Mouse (Mus musculus) CD4-positive, CD25-positive, alpha-beta regulatory T cell, adult 4 months (primary cell): ENCODE results near the gene Unc13c. TPM values are rescaled to one million over a fixed set of nuclear protein-coding genes. Genes with fewer than 3 reads are reported as not detected.

Experiments used
- ATAC-seq: one replicate; pipeline ENCODE4 v1.8.0; 2017
- polyA plus RNA-seq, 2 experiments: library from polyadenylated mRNA; unstranded; fragments of 100-300 nt; shearing (Covaris generic); gene quantifications; one replicate each; pipeline ENCODE4 v1.2.1; 2017

Gene Unc13c
- polyA plus RNA-seq, 2 experiments from 2014 or later: not detected

DNA sequence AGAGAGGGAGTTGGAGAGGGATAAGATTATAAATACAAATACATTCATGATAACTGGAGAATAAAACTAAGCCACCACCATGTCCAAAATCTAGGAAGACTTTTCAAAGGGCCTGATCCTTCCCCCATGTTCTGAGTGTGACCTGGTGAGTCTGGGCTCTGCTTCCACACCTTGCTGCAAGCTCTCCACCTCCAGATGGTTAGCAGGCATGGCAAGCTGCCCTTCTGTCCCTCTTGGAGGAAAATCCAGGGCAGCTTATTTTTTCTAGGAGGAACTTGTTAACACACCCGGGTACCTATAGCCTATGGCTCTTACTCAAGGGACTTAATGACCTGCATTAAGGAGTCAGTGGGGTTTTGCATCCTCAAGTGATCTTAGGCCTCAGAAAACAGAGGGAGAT, 364.8 kb downstream of the Unc13c start:
- no peak for ATAC-seq

DNA sequence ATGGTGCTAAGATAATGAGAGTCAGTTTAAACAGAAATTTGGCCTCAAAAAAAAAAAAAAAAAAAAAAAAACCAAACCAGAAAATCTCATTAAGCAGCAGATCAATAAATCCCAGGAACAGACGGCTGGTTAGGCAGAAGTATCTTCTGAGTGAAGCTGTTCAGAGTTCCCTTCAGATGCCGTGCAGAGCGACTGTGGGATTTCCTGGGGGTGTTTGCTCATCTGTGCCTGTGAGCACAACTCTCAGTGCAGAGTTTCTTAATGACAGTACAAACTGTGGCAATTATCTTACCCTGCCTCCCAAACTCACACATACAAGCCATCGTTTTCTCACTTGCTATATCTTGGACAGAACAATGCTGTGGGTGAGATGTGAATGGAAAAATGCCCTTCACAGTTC, 403.2 kb downstream of the Unc13c start:
- ATAC-seq: no peak

DNA sequence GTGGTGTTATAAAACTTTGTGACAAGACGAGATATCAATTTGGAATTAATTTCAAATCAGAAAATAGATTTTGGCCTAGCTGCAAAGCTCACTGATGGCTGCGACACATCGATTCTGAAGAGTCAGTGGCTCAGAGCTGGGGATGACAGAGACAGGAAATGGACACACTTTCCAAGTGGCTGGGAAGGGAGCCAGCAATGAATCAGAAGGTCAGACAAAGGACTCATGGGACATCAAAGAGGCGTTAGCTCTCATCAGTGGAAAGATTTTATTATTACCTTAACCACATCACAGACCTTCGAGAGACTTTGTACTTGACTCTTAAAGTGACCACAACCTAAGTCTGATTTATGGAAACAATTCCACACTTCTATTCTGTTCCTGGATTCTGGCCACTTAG, 408.7 kb downstream of the Unc13c start:
- ATAC-seq: no peak

DNA sequence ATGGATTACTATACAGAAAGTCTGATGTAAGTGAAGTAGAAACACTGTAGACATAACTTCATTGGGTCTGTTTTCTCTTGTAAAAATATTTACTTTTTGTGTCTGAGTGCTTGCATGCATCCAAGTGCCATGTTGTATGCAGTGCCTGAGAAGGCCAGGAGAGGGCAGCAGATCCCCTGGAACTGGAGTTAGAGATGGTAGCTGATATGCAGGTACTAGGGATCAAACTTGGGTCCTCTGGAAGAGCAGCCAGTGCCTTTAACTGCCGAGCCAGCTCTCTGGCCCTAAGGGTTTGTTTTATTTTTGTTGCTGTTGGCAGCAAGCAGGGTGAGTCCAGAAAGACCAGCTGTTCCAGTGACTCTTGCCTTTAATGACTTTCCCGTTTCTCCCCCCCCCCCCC, 411.0 kb downstream of the Unc13c start:
- ATAC-seq: no peak

DNA sequence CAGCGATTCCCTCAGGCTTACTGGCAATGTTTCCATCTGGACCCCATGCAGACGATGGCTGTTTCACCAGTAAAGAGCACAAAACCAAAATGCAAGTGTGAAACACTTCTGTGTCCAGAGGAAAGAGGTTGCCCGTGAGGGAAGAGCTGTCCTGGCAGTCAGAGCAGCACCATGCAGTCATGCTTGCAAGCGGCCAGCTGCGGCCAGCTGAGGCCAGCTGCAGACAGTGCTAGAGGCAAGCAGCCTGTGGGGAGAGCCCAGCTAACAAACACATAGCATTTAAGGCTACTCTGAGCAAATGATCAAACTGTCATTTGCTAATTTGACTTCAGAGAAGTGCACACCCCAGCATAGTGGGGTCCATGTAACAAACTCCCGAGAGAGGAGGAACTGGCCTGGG, 413.4 kb downstream of the Unc13c start:
- no peak for ATAC-seq

DNA sequence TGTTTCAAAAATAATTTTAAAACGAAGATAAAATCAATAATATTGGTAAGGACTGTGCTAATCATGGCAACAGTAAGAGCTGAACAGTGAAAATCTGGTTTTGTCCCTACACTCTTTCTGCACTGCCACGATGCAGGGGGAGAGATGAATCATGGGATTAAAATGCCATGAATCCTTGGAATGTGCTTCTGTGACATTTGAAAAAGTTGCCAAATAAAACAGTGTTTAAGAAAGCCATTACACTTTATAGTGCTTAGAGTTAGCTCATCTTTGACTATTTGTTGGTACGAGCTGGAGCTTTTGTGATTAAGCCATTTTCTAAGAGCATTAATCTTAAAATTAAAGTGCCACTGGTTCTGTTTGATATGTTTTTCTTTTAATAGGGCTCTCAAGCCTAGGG, 496.2 kb downstream of the Unc13c start:
- ATAC-seq: no peak

DNA sequence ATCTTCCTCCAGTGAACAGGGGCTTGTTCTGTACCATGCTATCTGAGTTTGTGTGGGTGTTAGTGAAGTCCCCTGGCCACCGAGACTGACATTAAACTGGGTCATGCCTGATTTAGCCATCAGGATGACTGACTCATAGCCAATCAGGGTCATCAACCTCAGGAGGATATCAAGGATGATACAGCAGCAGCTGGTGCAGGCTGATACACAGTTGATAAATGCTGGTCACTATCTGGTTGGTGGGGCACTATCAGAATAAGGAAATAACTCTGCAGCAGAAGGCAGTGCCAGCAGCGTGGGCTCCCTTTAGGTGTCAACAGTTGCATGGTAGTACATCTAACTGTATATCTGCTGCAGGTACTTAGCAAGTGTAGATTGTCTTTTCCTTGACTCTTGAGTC, 506.7 kb downstream of the Unc13c start:
- no peak for ATAC-seq

DNA sequence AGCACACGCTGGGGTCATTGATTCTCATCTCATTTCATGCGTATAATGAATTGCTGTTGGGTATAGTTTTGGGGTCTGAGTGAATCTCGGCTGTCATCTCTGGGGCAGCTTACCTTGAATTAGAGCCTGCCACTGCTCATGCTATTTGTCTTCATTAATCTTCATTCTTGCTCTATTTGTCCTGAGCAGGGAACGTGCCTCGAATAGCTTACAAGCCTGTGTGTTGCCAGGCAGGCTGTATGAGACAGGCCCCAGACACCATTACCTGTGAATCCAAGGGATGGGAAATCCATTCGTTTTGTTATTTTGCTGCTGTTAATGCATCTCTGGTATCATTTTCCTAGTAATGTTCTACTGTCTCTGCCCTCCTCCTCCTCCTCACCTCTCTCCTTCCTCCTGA, 518.8 kb downstream of the Unc13c start:
- no peak for ATAC-seq

DNA sequence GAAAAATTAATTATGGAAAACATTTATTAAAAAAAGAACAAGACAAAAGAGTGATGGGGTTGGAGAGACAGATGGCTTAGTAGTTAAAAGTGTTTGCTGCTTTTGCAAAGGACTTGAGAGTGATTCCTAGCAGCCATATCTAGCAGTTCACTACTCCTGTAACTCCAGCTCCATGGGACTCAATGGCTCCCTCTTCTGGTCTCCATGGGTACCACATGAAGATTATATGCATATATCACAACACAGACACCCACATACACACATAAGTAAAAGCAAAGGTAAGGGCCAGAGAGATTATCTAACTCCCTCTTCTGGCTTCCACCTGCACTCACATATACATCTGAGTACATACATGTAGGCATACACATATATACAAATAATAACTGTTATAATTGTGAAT, 519.5 kb downstream of the Unc13c start:
- no peak for ATAC-seq

DNA sequence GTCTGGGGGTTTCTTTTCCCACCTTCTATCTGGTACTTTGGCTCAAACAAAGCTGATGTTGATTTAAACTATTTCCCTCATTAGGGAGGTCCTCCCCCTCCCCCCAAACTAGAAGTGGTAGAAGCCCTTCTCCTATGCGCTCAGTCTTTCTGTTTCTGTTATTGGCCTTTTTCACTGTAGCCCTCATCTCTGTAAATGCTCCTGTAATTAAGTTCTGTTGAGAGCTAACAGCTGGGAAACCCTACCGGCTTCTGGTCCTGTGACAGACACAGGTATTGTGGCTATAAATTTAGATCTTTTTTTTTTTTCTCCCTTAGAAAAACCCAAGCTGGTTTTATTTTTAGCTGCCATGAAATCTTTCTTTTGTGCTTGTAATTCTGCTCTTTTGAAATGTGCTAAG, 536.8 kb downstream of the Unc13c start:
- ATAC-seq: no peak

Other genes with a start within 250 kb of the Unc13c start
- gene Wdr72, start 141.4 kb upstream of the Unc13c start, polyA plus RNA-seq: not detected